Comparison of ENCODE assay signal across 19 mouse cellular contexts in genomic region chr15:36895031-36895430, GRCm38 (mm10).
"Had no signal": no experiment of that assay in that cellular context is flagged by ENCODE, and none has a peak within 500 bp of the region (broad histone marks: within the 10 kb centered on the region; RNA-seq: fewer than 3 reads in every experiment).

No protein-coding gene starts in this region.

- H3K4me3 ChIP-seq: midbrain, embryonic 10.5 days; midbrain, embryonic 13.5 days; myocyte; neural tube, embryonic 13.5 days; neural tube, embryonic 15.5 days had no signal

- H3K9me3 ChIP-seq: midbrain, embryonic 10.5 days; midbrain, embryonic 13.5 days; neural tube, embryonic 13.5 days; neural tube, embryonic 15.5 days had no signal

- H3K27me3 ChIP-seq: neural tube, embryonic 13.5 days; neural tube, embryonic 15.5 days had no signal

- H3K36me3 ChIP-seq: midbrain, embryonic 10.5 days; midbrain, embryonic 13.5 days; neural tube, embryonic 13.5 days; neural tube, embryonic 15.5 days had no signal

- DNase-seq: lung, adult 18-20 months; lung, embryonic 14.5 days; lung, postnatal 10 days; lung, postnatal 4 days; retina, postnatal 1 day; right cerebral cortex, adult 18-20 months; right cerebral cortex, postnatal 25 days; right cerebral cortex, postnatal 4 days; spleen, adult 18-20 months; thymus, adult 18-20 months; thymus, postnatal 14 days; thymus, postnatal 36 days had no signal

- H3K27ac ChIP-seq: liver, embryonic 14.5 days; midbrain, embryonic 10.5 days; midbrain, embryonic 13.5 days; neural tube, embryonic 13.5 days; neural tube, embryonic 15.5 days had no signal

- H3K4me2 ChIP-seq: lung, embryonic 14.5 days; midbrain, embryonic 13.5 days; neural tube, embryonic 13.5 days; neural tube, embryonic 15.5 days had no signal

- H3K9ac ChIP-seq: liver, embryonic 14.5 days; lung, embryonic 14.5 days; midbrain, embryonic 13.5 days; neural tube, embryonic 13.5 days; neural tube, embryonic 15.5 days had no signal

- ATAC-seq: midbrain, embryonic 13.5 days; midbrain, embryonic 16.5 days had no signal
